ENCODE assay signal across 18 mouse cellular contexts in genomic region chr5:21212933-21213332, GRCm38 (mm10). TPM values are rescaled to one million over a fixed set of nuclear protein-coding genes. Genes with fewer than 3 reads are reported as not detected.
DNase-seq lines count a peak whose midpoint lies in the region; ATAC-seq lines count a peak whose summit lies in the region.
"Had no signal": no experiment of that assay in that cellular context is flagged by ENCODE, and none has a peak within 500 bp of the region (broad histone marks: within the 10 kb centered on the region; RNA-seq: fewer than 3 reads in every experiment).

No protein-coding gene starts in this region.

- peak; percentile 49 for ATAC-seq in CD4-positive, CD25-positive, alpha-beta regulatory T cell, adult 4 months
- peak; percentile 39 for ATAC-seq in inflammation-experienced regulatory T-cells, adult 6 months
- ATAC-seq: forebrain, embryonic 13.5 days; forebrain, postnatal 0 days; hindbrain, postnatal 0 days; intestine, embryonic 16.5 days had no signal

- peak; percentile 13 to 39 for DNase-seq in natural killer cell, adult 2 months (ENCODE audit: low spot score in 2 of 2)
- no peak for DNase-seq in layer of hippocampus, postnatal 10 days (ENCODE audit: low spot score in 2 of 2)
- no peak for DNase-seq in cerebellum, adult 18-20 months
- DNase-seq in lung, adult 18-20 months = no peak
- DNase-seq: adrenal gland, adult 8-10 months; B cell, adult 2 months; cerebellum, adult 2 months; cerebellum, postnatal 10 days; forebrain, postnatal 0 days; gastrocnemius, adult 2 months; gastrocnemius, postnatal 36 days; heart, adult 11 months; heart, postnatal 14 days had no signal

RNA-seq across cellular contexts. Expression of gene Gsap, which starts 26.9 kb away (rescaled TPM):
- polyA plus RNA-seq in CD4-positive, CD25-positive, alpha-beta regulatory T cell, adult 4 months (2017; shearing (Covaris generic)) = 10 to 100 TPM; 36.4 to 48.7 TPM
- polyA plus RNA-seq in inflammation-experienced regulatory T-cells, adult 6 months (2017; shearing (Covaris generic)) = 10 to 100 TPM; 44.6 to 55.1 (median 52.6) TPM
- total RNA-seq in layer of hippocampus, postnatal 10 days (2021) = 10 to 100 TPM; 11.6 to 13.0 TPM

Comparison
In these comparisons a context has a peak if more than half of its experiments do, and no peak if none do; other contexts are left out.
1. DNase-seq: peak in natural killer cell, adult 2 months (2 of 2); none in layer of hippocampus, postnatal 10 days (0 of 2), cerebellum, adult 18-20 months (0 of 2) and lung, adult 18-20 months (0 of 2).